Mouse (Mus musculus) CH12.LX (cell line): ENCODE measurements around the gene Hpcal4. TPM values are rescaled to one million over a fixed set of nuclear protein-coding genes. Genes with fewer than 3 reads are reported as not detected.
A peak's percentile ranks its signal among the peaks of the same experiment; 100 is the strongest.

Experiments used
- DNase-seq: peaks from one replicate; pipeline ENCODE4 v3.0.0-alpha.2; 2013; ENCODE audit errors: extremely low read depth
- H3K27ac ChIP-seq: 2 replicates; pipeline ENCODE4 v1.5.1; 2012; ENCODE audit warnings: low read depth, mild to moderate bottlenecking, control low read depth, moderate library complexity; ENCODE audit not compliant: insufficient read depth
- H3K27me3 ChIP-seq: replicated peaks from 2 replicates; pipeline ENCODE3; 2012; ENCODE audit warnings: inconsistent platforms
- H3K36me3 ChIP-seq, 2 experiments: replicated peaks in 1 of 2; 2 replicates each; pipeline versions ENCODE3 to v1.6.1; 2012; ENCODE audit warnings: inconsistent platforms in 1 of 2, low read length in 1 of 2, mild to moderate bottlenecking in 1 of 2, mixed read lengths in 1 of 2, moderate library complexity in 1 of 2; ENCODE audit not compliant: control insufficient read depth in 1 of 2, insufficient read depth in 1 of 2
- H3K4me1 ChIP-seq, 2 experiments: 2 replicates each; pipeline ENCODE4 v1.6.1; 2012; ENCODE audit warnings: inconsistent platforms in 1 of 2, moderate library complexity in 1 of 2; ENCODE audit not compliant: insufficient read depth in 2 of 2, control insufficient read depth in 1 of 2
- H3K4me2 ChIP-seq: 2 replicates; pipeline ENCODE4 v1.6.1; 2012; ENCODE audit warnings: low read depth, mild to moderate bottlenecking, control low read depth; ENCODE audit not compliant: poor library complexity, insufficient read depth, severe bottlenecking
- H3K4me3 ChIP-seq, 3 experiments: fragments of 150-350 bp in 1 of 3; sonication (generic) in 1 of 3; replicated peaks in 1 of 3; 2 replicates each; pipeline versions ENCODE3 to v1.5.1; 2011 to 2012; ENCODE audit warnings: low read depth in 2 of 3, low read length in 2 of 3, mild to moderate bottlenecking in 2 of 3, moderate library complexity in 2 of 3, control low read depth in 1 of 3, improper control_type of control experiment in 1 of 3, inconsistent platforms in 1 of 3, mixed read lengths in 1 of 3; ENCODE audit not compliant: poor library complexity in 1 of 3
- H3K79me2 ChIP-seq: replicated peaks from 2 replicates; pipeline ENCODE4 v1.6.1; 2012; ENCODE audit warnings: mild to moderate bottlenecking, moderate library complexity; ENCODE audit not compliant: control insufficient read depth, poor library complexity, insufficient read depth, severe bottlenecking; ENCODE audit errors: extremely low read depth
- H3K9ac ChIP-seq: 2 replicates; pipeline ENCODE4 v1.6.1; 2012; ENCODE audit warnings: low read depth, mild to moderate bottlenecking, control low read depth, moderate library complexity; ENCODE audit not compliant: insufficient read depth
- H3K9me3 ChIP-seq: replicated peaks from 2 replicates; pipeline ENCODE3; 2012; ENCODE audit warnings: low read length, inconsistent platforms, mixed read lengths
- BHLHE40 ChIP-seq: IDR thresholded peaks from 2 replicates; pipeline ENCODE4 v1.6.1; 2011; ENCODE audit warnings: mild to moderate bottlenecking, low read depth, low read length, improper control_type of control experiment
- CHD1 ChIP-seq: IDR thresholded peaks from 2 replicates; pipeline ENCODE4 v1.6.1; 2012; ENCODE audit warnings: low read depth, low read length, improper control_type of control experiment, inconsistent platforms
- CHD2 ChIP-seq: IDR thresholded peaks from 2 replicates; pipeline ENCODE4 v1.6.1; 2011; ENCODE audit warnings: low read length, improper control_type of control experiment
- CTCF ChIP-seq, 2 experiments: IDR thresholded peaks in 1 of 2; conservative IDR thresholded peaks in 1 of 2; 2 replicates each; pipeline ENCODE4 v1.5.1; 2011 to 2012; ENCODE audit warnings: low read depth in 2 of 2, low read length in 2 of 2, improper control_type of control experiment in 1 of 2, inconsistent platforms in 1 of 2, mild to moderate bottlenecking in 1 of 2, moderate library complexity in 1 of 2
- E2F4 ChIP-seq: IDR thresholded peaks from 2 replicates; pipeline ENCODE4 v1.6.1; 2011; ENCODE audit warnings: low read depth, low read length, improper control_type of control experiment; ENCODE audit not compliant: insufficient replicate concordance
- ELF1 ChIP-seq: IDR thresholded peaks from 2 replicates; pipeline ENCODE4 v1.6.1; 2014; ENCODE audit warnings: low read depth, mild to moderate bottlenecking, inconsistent platforms, low read length, improper control_type of control experiment
- HCFC1 ChIP-seq: IDR thresholded peaks from 2 replicates; pipeline ENCODE4 v1.6.1; 2012; ENCODE audit warnings: low read depth, mild to moderate bottlenecking, inconsistent platforms, low read length, improper control_type of control experiment
- KAT2A ChIP-seq: IDR thresholded peaks from 2 replicates; pipeline ENCODE4 v1.6.1; 2012; ENCODE audit warnings: low read length, improper control_type of control experiment, inconsistent platforms; ENCODE audit not compliant: insufficient replicate concordance
- MAX ChIP-seq: IDR thresholded peaks from 2 replicates; pipeline ENCODE4 v1.6.1; 2011; ENCODE audit warnings: low read length, improper control_type of control experiment
- MAZ ChIP-seq: IDR thresholded peaks from 2 replicates; pipeline ENCODE4 v1.6.1; 2012; ENCODE audit warnings: low read depth, mild to moderate bottlenecking, inconsistent platforms, low read length, improper control_type of control experiment, moderate library complexity
- MYC ChIP-seq: IDR thresholded peaks from 2 replicates; pipeline ENCODE4 v1.6.1; 2011; ENCODE audit warnings: low read depth, mild to moderate bottlenecking, improper control_type of control experiment, low read length
- PAX5 ChIP-seq: IDR thresholded peaks from 2 replicates; pipeline ENCODE4 v1.6.1; 2012; ENCODE audit warnings: low read length, inconsistent platforms, mixed read lengths
- POLR2A ChIP-seq: IDR thresholded peaks from 2 replicates; pipeline ENCODE4 v1.6.1; 2011; ENCODE audit warnings: low read depth, mild to moderate bottlenecking, improper control_type of control experiment, low read length
- POLR2AphosphoS2 ChIP-seq: IDR thresholded peaks from 2 replicates; pipeline ENCODE4 v1.6.1; 2011; ENCODE audit warnings: low read depth, low read length, improper control_type of control experiment
- SIN3A ChIP-seq: IDR thresholded peaks from 2 replicates; pipeline ENCODE4 v1.6.1; 2012; ENCODE audit warnings: low read length, improper control_type of control experiment, inconsistent platforms
- USF1 ChIP-seq: IDR thresholded peaks from 2 replicates; pipeline ENCODE4 v1.6.1; 2014; ENCODE audit warnings: low read depth, mild to moderate bottlenecking, inconsistent platforms, low read length, improper control_type of control experiment
- ZKSCAN1 ChIP-seq: IDR thresholded peaks from 2 replicates; pipeline ENCODE4 v1.6.1; 2012; ENCODE audit warnings: low read depth, inconsistent platforms, low read length, improper control_type of control experiment, borderline replicate concordance
- ZMIZ1 ChIP-seq: IDR thresholded peaks from 2 replicates; pipeline ENCODE4 v1.6.1; 2012; ENCODE audit warnings: low read depth, mild to moderate bottlenecking, inconsistent platforms, low read length, improper control_type of control experiment
- dilution Hi-C: fragments of 300-500 bp; cut with MboI; formaldehyde crosslinking; loops from 2 replicates; pipeline ENCODE4 v1.14.3; 2020; ENCODE audit warnings: low sequenced_read_pairs; ENCODE audit not compliant: extremely low pct_unique_long_range_greater_than_20kb, extremely low pct_ligation_motif_present
- in situ Hi-C: fragments of 300-500 bp; cut with MboI; formaldehyde crosslinking; loops from 3 replicates; pipeline ENCODE4 v1.14.3; 2019; ENCODE audit warnings: low sequenced_read_pairs, low pct_ligation_motif_present, low pct_unique_long_range_greater_than_20kb, mixed read lengths
- polyA plus RNA-seq: library from polyadenylated mRNA; unstranded; fragments of >175 nt; gene quantifications from 2 replicates; pipeline ENCODE4 v1.2.1, GENCODE M21; 2012; ENCODE audit warnings: low read depth; ENCODE audit not compliant: insufficient read length
- total RNA-seq, 2 experiments: library from RNA; depleted of rRNA; stranded (reverse); fragments of 300-350 nt in 1 of 2; fragments of >200 nt in 1 of 2; gene quantifications; 2 replicates each; pipeline ENCODE4 v1.2.3; 2012 to 2014

Gene Hpcal4
- total RNA-seq (2012; rRNA removed) (not detected in 2 replicates), total RNA-seq (2014; rRNA removed) (not detected in 2 replicates), polyA plus RNA-seq (not detected in 2 replicates)

GRCm38 (mm10) chr4:123182328-123183238 is at the start of gene Hpcal4:
Gene Hpcal4, plus strand, starts transcription at chr4:123183227.
- in situ Hi-C loops (no loop called here), dilution Hi-C loops (no loop called here)
- no peaks in the 10 kb centered on the region for H3K79me2 ChIP-seq
- TF ChIP-seq SIN3A (no peak), E2F4 (no peak), MAX (no peak), BHLHE40 (no peak), KAT2A (no peak), CTCF (conservative IDR thresholded peaks at IDR 0.05 in 1 of 2, IDR thresholded peaks at IDR 0.05 in 1 of 2; ENCODE audit: low read depth in 2 of 2, low read length in 2 of 2) (no peak), ZMIZ1 (no peak), CHD2 (no peak), ELF1 (no peak), USF1 (no peak)
- TF ChIP-seq, all 38 proteins: peak for 0
- peaks cover 96% of the 10 kb centered on the region for H3K27me3 ChIP-seq
- H3K4me3 ChIP-seq, result peak within 1 kb of the TSS; percentile 6 to 60 (median 13)
- no peaks in the 10 kb centered on the region for H3K9me3 ChIP-seq
- no peak for DNase-seq
- H3K9ac ChIP-seq, result no peak within 1 kb of the TSS
- peaks cover 2 to 5% of the 10 kb centered on the region in 2 experiments; a peak in 3 of 4 replicates for H3K4me1 ChIP-seq
- peak within 1 kb of the TSS; percentile 87 for H3K4me2 ChIP-seq
- no peak within 1 kb of the TSS for H3K27ac ChIP-seq
- H3K36me3 ChIP-seq, result no peaks in the 10 kb centered on the region

GRCm38 (mm10) chr4:123137551-123137950 is 45.5 kb upstream of the Hpcal4 start:
- no peak for TF ChIP-seq CHD1
- no peak for TF ChIP-seq MAZ
- no peak for TF ChIP-seq POLR2A
- no peak for TF ChIP-seq POLR2AphosphoS2
- TF ChIP-seq SIN3A, result no peak
- no peak for TF ChIP-seq ZMIZ1
- no peak for TF ChIP-seq PAX5
- TF ChIP-seq MYC, result no peak
- no peak for TF ChIP-seq ZKSCAN1
- TF ChIP-seq BHLHE40, result no peak
- TF ChIP-seq HCFC1, result no peak
- Histone ChIP-seq H3K4me1 (peaks cover 4 to 20% of the 10 kb centered on the region in 2 experiments; a peak in 3 of 4 replicates), H3K27me3 (peaks cover 13% of the 10 kb centered on the region), H3K36me3 (peaks cover 27 to 43% of the 10 kb centered on the region in 2 experiments), H3K27ac (no peak overlapping the region), H3K4me3 (no peak overlapping the region), H3K9ac (no peak overlapping the region), H3K9me3 (no peaks in the 10 kb centered on the region), H3K79me2 (peaks cover 12% of the 10 kb centered on the region), H3K4me2 (no peak overlapping the region)
- dilution Hi-C loops (no loop called here), in situ Hi-C loops (no loop called here)
- DNase-seq, result no peak
